Mouse (Mus musculus) naive thymus-derived CD4-positive, alpha-beta T cell, adult 2 months (primary cell): ENCODE results near the gene Gm2431.

ENCODE experiments used
- DNase-seq: peaks from one replicate; pipeline ENCODE4 v3.0.0-alpha.2; 2011; ENCODE audit warnings: low read depth

The Gm2431 gene

GRCm38 (mm10) chr7:142211559-142211958 is 46.6 kb downstream of the Gm2431 start, which contains the start of gene Gm7579:
Gm7579 (plus strand) TSS chr7:142211859.
- no peak for DNase-seq
